Mouse (Mus musculus): ENCODE measurements at regions not wholly inside any gene's neighbourhood (a gene's known extent, or its start where the extent isn't known, plus 50 kb on each side); places are given as distances from the start of the nearest gene placed in this dataset.

DNA sequence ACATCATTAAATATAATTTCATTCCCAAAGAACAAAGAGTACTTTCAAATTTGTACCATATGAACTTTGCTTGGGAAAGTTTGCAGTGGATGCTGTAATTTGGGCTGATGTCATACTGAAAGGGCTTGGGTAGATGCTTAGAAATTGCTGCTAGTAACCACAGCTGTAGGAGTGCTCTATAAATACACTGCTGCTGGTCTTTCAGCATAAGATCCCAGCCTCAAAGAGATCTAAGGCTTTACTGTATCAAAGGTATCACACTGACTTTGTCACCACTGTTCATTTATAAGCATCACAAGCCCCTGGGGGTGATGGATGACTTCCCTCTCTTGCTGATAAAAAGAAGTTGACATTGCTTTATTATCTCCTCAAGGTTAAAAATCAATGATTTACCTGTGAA, 497.2 kb downstream of the Pla2g4a start:
- H3K27ac ChIP-seq = no peak overlapping the region
- H3K4me1 ChIP-seq = no peaks in the 10 kb centered on the region
- H3K9ac ChIP-seq = no peak overlapping the region
- no peaks in the 10 kb centered on the region for H3K27me3 ChIP-seq
- H3K4me2 ChIP-seq = no peak overlapping the region
- 0 out of 2 replicates have a peak, but pooled peaks have one; percentile 43 for ATAC-seq
- H3K36me3 ChIP-seq (ENCODE audit: poor library complexity, severe bottlenecking) = no peaks in the 10 kb centered on the region
- H3K4me3 ChIP-seq = no peak overlapping the region
- no peaks in the 10 kb centered on the region for H3K9me3 ChIP-seq (replicated peaks)

DNA sequence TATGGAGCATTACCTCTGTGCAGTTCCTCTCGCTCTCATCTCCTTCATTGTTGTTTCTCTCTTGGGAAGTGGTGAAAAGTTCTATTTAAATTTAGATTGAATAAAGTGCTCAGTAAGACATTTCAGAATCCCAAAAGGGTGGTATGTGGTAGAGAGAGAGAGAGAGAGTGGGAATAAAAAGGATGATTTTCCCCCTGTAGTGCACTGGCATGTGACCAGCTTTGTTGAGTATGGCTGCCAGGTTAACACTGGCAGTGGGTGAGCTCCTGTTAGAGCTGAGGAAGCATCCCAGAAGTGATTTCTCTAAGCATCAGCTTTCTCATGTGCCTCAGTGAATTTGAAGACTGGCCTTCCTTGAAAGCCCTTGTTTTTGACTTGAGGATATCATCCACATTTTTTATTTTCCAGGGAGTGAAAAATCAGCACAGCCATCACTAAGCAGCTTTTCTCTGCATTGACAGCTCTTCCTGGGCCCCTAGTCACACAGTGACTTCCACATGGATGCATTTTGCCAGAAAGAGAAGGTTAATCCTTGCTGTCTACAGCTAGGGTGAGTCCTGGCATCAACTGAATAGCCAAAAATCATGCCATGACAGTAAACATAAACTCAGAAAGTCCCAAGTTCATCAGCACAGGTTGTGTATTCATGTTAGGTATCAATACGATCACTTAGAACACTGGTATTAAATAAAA, 511.1 kb downstream of the Pla2g4a start:
- 0 out of 2 replicates have a peak, but pooled peaks have one; percentile 41 for ATAC-seq
- Histone ChIP-seq H3K9me3 (replicated peaks) (no peaks in the 10 kb centered on the region), H3K36me3 (ENCODE audit: poor library complexity, severe bottlenecking) (no peaks in the 10 kb centered on the region), H3K9ac (no peak overlapping the region), H3K27ac (no peak overlapping the region), H3K4me3 (no peak overlapping the region), H3K4me1 (no peaks in the 10 kb centered on the region), H3K27me3 (no peaks in the 10 kb centered on the region), H3K4me2 (no peak overlapping the region)
- 79% methylated on average over 2 of the region's 2 CpGs for WGBS

GRCm38 (mm10) chr1:149448516-149448915, 512.6 kb downstream of the Pla2g4a start:
- Histone ChIP-seq H3K4me1 (no peaks in the 10 kb centered on the region), H3K4me3 (no peak overlapping the region), H3K4me2 (no peak overlapping the region), H3K27ac (no peak overlapping the region), H3K9me3 (replicated peaks) (no peaks in the 10 kb centered on the region), H3K36me3 (ENCODE audit: poor library complexity, severe bottlenecking) (no peaks in the 10 kb centered on the region), H3K27me3 (no peaks in the 10 kb centered on the region), H3K9ac (no peak overlapping the region)
- ATAC-seq = 0 out of 2 replicates have a peak, but pooled peaks have one; percentile 30
- WGBS = 72% methylated on average over 5 of the region's 5 CpGs

DNA sequence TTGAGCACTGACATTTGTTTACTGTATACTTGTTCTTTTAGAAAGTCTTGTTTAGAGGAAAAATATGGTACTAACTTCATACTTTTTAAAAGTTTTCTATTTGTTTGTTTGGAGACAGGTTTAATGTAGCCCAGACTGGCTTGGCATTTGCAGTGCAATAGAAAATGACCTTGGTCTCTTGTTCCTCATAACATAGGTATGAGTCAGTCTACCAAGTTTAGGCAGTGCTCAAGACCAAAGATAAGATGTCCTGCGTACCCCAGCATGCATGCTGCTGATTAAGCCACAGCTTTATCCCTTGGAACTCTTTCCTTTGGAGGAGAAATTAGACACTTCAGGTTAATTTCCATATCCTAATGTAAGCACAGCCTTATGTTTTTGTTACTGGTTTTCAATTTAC, 550.1 kb downstream of the Pla2g4a start:
- Histone ChIP-seq H3K4me2 (no peak overlapping the region), H3K9ac (no peak overlapping the region), H3K27ac (no peak overlapping the region), H3K27me3 (no peaks in the 10 kb centered on the region), H3K4me3 (no peak overlapping the region), H3K36me3 (ENCODE audit: poor library complexity, severe bottlenecking) (no peaks in the 10 kb centered on the region), H3K4me1 (no peaks in the 10 kb centered on the region), H3K9me3 (replicated peaks) (no peaks in the 10 kb centered on the region)
- no peak for ATAC-seq
- 74% methylated on average over 1 of the region's 1 CpGs for WGBS

- 45% methylated on average over 1 of the region's 1 CpGs for WGBS
- ATAC-seq = peak; percentile 77
- H3K9ac ChIP-seq = no peak overlapping the region
- no peak overlapping the region for H3K4me2 ChIP-seq
- H3K27me3 ChIP-seq = no peaks in the 10 kb centered on the region
- H3K27ac ChIP-seq = no peak overlapping the region
- H3K4me1 ChIP-seq = no peaks in the 10 kb centered on the region
- H3K36me3 ChIP-seq (ENCODE audit: poor library complexity, severe bottlenecking) = no peaks in the 10 kb centered on the region
- H3K9me3 ChIP-seq (replicated peaks) = no peaks in the 10 kb centered on the region
- H3K4me3 ChIP-seq = no peak overlapping the region
These were observed 555.7 kb downstream of the Pla2g4a start for GRCm38 (mm10) chr1:149405367-149405766.

- no peak overlapping the region for H3K27ac ChIP-seq
- no peak for ATAC-seq
- 87% methylated on average over 3 of the region's 3 CpGs for WGBS
These were observed 572.4 kb downstream of the Pla2g4a start for GRCm38 (mm10) chr1:149388706-149389105.

GRCm38 (mm10) chr1:149351338-149351907, 609.7 kb downstream of the Pla2g4a start:
- H3K9me3 ChIP-seq (replicated peaks) = no peaks in the 10 kb centered on the region
- no peaks in the 10 kb centered on the region for H3K4me1 ChIP-seq
- no peak overlapping the region for H3K27ac ChIP-seq
- no peak for ATAC-seq
- no peaks in the 10 kb centered on the region for H3K36me3 ChIP-seq (ENCODE audit: poor library complexity, severe bottlenecking)
- H3K4me3 ChIP-seq = no peak overlapping the region
- H3K9ac ChIP-seq = no peak overlapping the region
- H3K27me3 ChIP-seq = no peaks in the 10 kb centered on the region
- H3K4me2 ChIP-seq = no peak overlapping the region

More at GRCm38 (mm10) chr1:149388706-149389105, 572.4 kb downstream of the Pla2g4a start:
- H3K36me3 ChIP-seq (ENCODE audit: poor library complexity, severe bottlenecking) = no peaks in the 10 kb centered on the region
- H3K4me1 ChIP-seq = no peaks in the 10 kb centered on the region
- H3K4me2 ChIP-seq = no peak overlapping the region
- H3K9me3 ChIP-seq (replicated peaks) = no peaks in the 10 kb centered on the region
- H3K4me3 ChIP-seq = no peak overlapping the region
- H3K9ac ChIP-seq = no peak overlapping the region
- no peaks in the 10 kb centered on the region for H3K27me3 ChIP-seq

DNA sequence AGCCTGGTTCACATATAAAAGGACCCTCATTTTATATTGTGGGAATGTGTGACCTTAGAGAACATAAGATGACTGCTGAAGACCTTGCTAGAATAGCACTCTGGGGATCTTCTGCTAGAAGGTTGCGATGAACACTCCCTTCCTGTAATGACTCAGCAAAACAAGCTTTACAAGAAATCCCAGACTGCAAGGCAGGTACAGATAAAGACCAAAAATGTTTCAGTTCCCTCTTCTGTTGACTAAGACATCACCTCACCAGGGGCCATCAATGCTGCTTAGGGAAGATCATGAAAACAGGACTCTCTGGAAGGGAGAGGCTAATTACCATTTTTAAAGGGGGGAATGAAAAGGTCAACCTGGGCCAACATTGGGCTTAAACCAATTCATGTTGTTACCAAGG, 613.7 kb downstream of the Pla2g4a start:
- ATAC-seq = no peak
- no peak overlapping the region for H3K27ac ChIP-seq
- no peaks in the 10 kb centered on the region for H3K4me1 ChIP-seq
- no peak overlapping the region for H3K4me2 ChIP-seq
- H3K27me3 ChIP-seq = no peaks in the 10 kb centered on the region
- WGBS = 94% methylated on average over 1 of the region's 1 CpGs
- H3K36me3 ChIP-seq (ENCODE audit: poor library complexity, severe bottlenecking) = no peaks in the 10 kb centered on the region
- H3K4me3 ChIP-seq = no peak overlapping the region
- no peaks in the 10 kb centered on the region for H3K9me3 ChIP-seq (replicated peaks)
- H3K9ac ChIP-seq = no peak overlapping the region

- no peak overlapping the region for H3K4me3 ChIP-seq
- H3K4me2 ChIP-seq = no peak overlapping the region
- 82% methylated on average over 5 of the region's 5 CpGs for WGBS
- no peaks in the 10 kb centered on the region for H3K9me3 ChIP-seq (replicated peaks)
- H3K27me3 ChIP-seq = no peaks in the 10 kb centered on the region
- ATAC-seq = no peak
- H3K9ac ChIP-seq = no peak overlapping the region
- H3K4me1 ChIP-seq = no peaks in the 10 kb centered on the region
- H3K36me3 ChIP-seq (ENCODE audit: poor library complexity, severe bottlenecking) = no peaks in the 10 kb centered on the region
- H3K27ac ChIP-seq = no peak overlapping the region
These were observed 622.9 kb downstream of the Pla2g4a start for GRCm38 (mm10) chr1:149338158-149338557.

DNA sequence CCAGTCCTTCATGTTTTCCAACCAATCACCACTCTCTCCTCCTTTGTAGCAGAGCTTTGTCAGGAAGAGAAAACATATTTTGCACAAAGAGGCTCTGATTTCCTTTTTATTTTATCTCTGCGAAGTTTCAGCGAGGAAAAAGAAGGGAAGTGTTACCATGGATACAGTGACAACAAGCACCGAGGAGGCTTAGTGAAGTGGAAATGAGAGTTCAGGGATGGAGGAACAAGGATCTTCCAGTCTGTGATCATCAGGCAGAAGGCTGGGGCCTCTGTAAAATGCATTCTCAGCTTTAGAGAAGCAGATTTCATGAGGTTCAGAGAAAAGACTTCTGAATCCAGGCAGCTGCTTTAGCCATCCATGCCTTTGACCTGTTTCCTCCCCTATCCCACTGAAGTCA, 628.9 kb downstream of the Pla2g4a start:
- Histone ChIP-seq H3K27me3 (no peaks in the 10 kb centered on the region), H3K9ac (no peak overlapping the region), H3K4me3 (no peak overlapping the region), H3K9me3 (replicated peaks) (no peaks in the 10 kb centered on the region), H3K4me1 (no peaks in the 10 kb centered on the region), H3K36me3 (ENCODE audit: poor library complexity, severe bottlenecking) (no peaks in the 10 kb centered on the region), H3K27ac (no peak overlapping the region), H3K4me2 (no peak overlapping the region)
- 0 out of 2 replicates have a peak, but pooled peaks have one; percentile 51 for ATAC-seq
- 28% methylated on average over 3 of the region's 3 CpGs for WGBS

DNA sequence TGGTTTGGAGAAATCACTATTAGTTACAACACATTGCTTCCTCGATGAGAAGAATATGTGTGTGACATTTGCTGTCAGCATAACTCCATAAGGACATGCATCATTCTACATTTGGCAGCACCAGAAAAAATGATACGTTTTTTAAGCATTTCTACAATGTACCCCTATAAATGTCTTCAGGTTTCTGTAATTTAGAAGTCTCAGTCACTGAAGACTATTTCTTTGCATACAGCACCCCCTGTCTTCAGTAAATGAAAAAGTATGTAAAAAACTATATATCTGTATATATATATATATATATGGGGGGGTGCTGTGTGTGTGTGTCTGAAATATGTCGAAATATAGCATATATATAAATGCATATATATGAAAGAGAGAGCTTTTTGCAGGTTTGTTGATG, 633.9 kb downstream of the Pla2g4a start:
- Histone ChIP-seq H3K27me3 (no peaks in the 10 kb centered on the region), H3K4me3 (no peak overlapping the region), H3K36me3 (ENCODE audit: poor library complexity, severe bottlenecking) (no peaks in the 10 kb centered on the region), H3K9ac (no peak overlapping the region), H3K4me1 (no peaks in the 10 kb centered on the region), H3K27ac (no peak overlapping the region), H3K9me3 (replicated peaks) (no peaks in the 10 kb centered on the region), H3K4me2 (no peak overlapping the region)
- 74% methylated on average over 3 of the region's 3 CpGs for WGBS
- ATAC-seq = no peak

DNA sequence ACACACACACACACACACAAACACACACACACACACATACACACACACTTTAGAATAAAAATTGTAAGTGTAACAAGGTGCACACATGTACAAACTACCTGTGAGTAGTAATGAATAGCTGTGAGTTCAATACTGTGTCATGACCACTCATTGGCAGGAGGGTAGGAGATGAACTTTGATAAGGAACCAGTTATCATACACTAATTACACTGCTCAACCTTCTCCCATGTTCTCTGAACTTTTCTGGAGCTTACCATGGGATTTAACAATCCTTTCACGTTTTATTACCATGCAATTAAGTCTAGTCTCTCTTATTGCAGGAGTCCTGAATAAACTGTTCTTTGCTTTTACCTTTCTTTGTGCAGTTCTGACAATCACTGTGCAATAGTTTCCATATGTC, 638.0 kb downstream of the Pla2g4a start:
- no peaks in the 10 kb centered on the region for H3K9me3 ChIP-seq (replicated peaks)
- no peak overlapping the region for H3K9ac ChIP-seq
- no peak overlapping the region for H3K4me2 ChIP-seq
- 63% methylated on average over 1 of the region's 1 CpGs for WGBS
- no peaks in the 10 kb centered on the region for H3K36me3 ChIP-seq (ENCODE audit: poor library complexity, severe bottlenecking)
- no peak for ATAC-seq
- no peak overlapping the region for H3K4me3 ChIP-seq
- no peaks in the 10 kb centered on the region for H3K4me1 ChIP-seq
- no peaks in the 10 kb centered on the region for H3K27me3 ChIP-seq
- H3K27ac ChIP-seq = no peak overlapping the region

DNA sequence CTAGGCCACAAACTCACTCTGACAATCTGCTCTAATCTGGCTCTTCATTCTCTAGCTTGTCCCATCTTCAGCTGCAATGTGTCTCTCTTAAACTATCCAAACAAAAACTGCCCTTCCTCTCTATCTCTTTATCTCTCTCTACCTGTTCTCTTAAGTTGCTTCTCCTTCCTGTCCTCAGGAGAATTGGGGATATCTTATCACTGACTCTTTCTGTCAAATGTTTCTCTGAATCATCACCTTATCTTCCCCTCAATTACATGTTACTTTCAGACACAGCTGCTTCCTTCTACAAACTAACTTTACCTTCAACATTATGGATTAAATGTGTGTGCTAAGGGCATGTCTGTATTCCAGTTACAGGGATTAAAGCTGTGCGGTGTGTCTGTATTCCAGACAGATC, 671.4 kb downstream of the Pla2g4a start:
- no peaks in the 10 kb centered on the region for H3K4me1 ChIP-seq
- no peaks in the 10 kb centered on the region for H3K9me3 ChIP-seq (replicated peaks)
- H3K27ac ChIP-seq = no peak overlapping the region
- no peak overlapping the region for H3K9ac ChIP-seq
- H3K4me2 ChIP-seq = no peak overlapping the region
- H3K4me3 ChIP-seq = no peak overlapping the region
- no peak for ATAC-seq
- H3K27me3 ChIP-seq = no peaks in the 10 kb centered on the region
- 97% methylated on average over 1 of the region's 1 CpGs for WGBS
- no peaks in the 10 kb centered on the region for H3K36me3 ChIP-seq (ENCODE audit: poor library complexity, severe bottlenecking)
